Mouse (Mus musculus): ENCODE data around the gene C2cd5.

Gene C2cd5

GRCm38 (mm10) chr6:143115011-143115445, 15.1 kb upstream of the C2cd5 start:
- no peak for DNase-seq

- peak; percentile 19 for DNase-seq
Measured at GRCm38 (mm10) chr6:143114556-143114955, 14.6 kb upstream of the C2cd5 start.

GRCm38 (mm10) chr6:143110371-143110770, 10.4 kb upstream of the C2cd5 start:
- DNase-seq: no peak

- DNase-seq: no peak
Measured at GRCm38 (mm10) chr6:143109622-143110218, 9.8 kb upstream of the C2cd5 start.

GRCm38 (mm10) chr6:143108031-143108430, 8.1 kb upstream of the C2cd5 start:
- DNase-seq: no peak

- DNase-seq: no peak
Measured at GRCm38 (mm10) chr6:143107611-143108010, 7.7 kb upstream of the C2cd5 start.

- no peak for DNase-seq
Measured at GRCm38 (mm10) chr6:143105766-143106165, 5.8 kb upstream of the C2cd5 start.

- peak; percentile 22 for DNase-seq
Measured at GRCm38 (mm10) chr6:143103981-143104680, 4.2 kb upstream of the C2cd5 start.

GRCm38 (mm10) chr6:143100478-143101115, 656 bp upstream of the C2cd5 start:
- DNase-seq: no peak

GRCm38 (mm10) chr6:143099281-143099680, 660 bp downstream of the C2cd5 start:
- DNase-seq: peak; percentile 60

GRCm38 (mm10) chr6:143095126-143095525, 4.8 kb downstream of the C2cd5 start:
- peak; percentile 87 for DNase-seq

- no peak for DNase-seq
Measured at GRCm38 (mm10) chr6:143092856-143093255, 7.1 kb downstream of the C2cd5 start.

- no peak for DNase-seq
Measured at GRCm38 (mm10) chr6:143091076-143091475, 8.9 kb downstream of the C2cd5 start.

- no peak for DNase-seq
Measured at GRCm38 (mm10) chr6:143087332-143087731, 12.6 kb downstream of the C2cd5 start.

- DNase-seq: no peak
Measured at GRCm38 (mm10) chr6:143085898-143086297, 14.0 kb downstream of the C2cd5 start.

- DNase-seq: no peak
Measured at GRCm38 (mm10) chr6:143084314-143085025, 15.5 kb downstream of the C2cd5 start.

- no peak for DNase-seq
Measured at GRCm38 (mm10) chr6:143081479-143082106, 18.3 kb downstream of the C2cd5 start.

GRCm38 (mm10) chr6:143080774-143081173, 19.2 kb downstream of the C2cd5 start:
- DNase-seq: no peak

GRCm38 (mm10) chr6:143079126-143079525, 20.8 kb downstream of the C2cd5 start:
- DNase-seq: no peak

- DNase-seq: no peak
Measured at GRCm38 (mm10) chr6:143076461-143076860, 23.5 kb downstream of the C2cd5 start.

- no peak for DNase-seq
Measured at GRCm38 (mm10) chr6:143073914-143074313, 26.0 kb downstream of the C2cd5 start.

- no peak for DNase-seq
Measured at GRCm38 (mm10) chr6:143073476-143073875, 26.5 kb downstream of the C2cd5 start.
